Mouse (Mus musculus) ES-E14 (cell line): Measurements from ENCODE around the gene Il15ra.

Experiments
- CHD2 ChIP-seq: IDR thresholded peaks from 2 replicates; pipeline ENCODE4 v1.6.1; 2014; ENCODE audit warnings: mild to moderate bottlenecking, low read depth, low read length, inconsistent platforms
- HCFC1 ChIP-seq: IDR thresholded peaks from 2 replicates; pipeline ENCODE4 v1.6.1; 2012; ENCODE audit warnings: low read length, inconsistent platforms, borderline replicate concordance; ENCODE audit not compliant: insufficient read depth
- MAFK ChIP-seq: IDR thresholded peaks from 2 replicates; pipeline ENCODE4 v1.6.1; 2014; ENCODE audit warnings: mild to moderate bottlenecking, low read depth, low read length, inconsistent platforms; ENCODE audit not compliant: insufficient read depth
- ZNF384 ChIP-seq: IDR thresholded peaks from 2 replicates; pipeline ENCODE4 v1.6.1; 2012; ENCODE audit warnings: low read depth, low read length, inconsistent platforms

DNA sequence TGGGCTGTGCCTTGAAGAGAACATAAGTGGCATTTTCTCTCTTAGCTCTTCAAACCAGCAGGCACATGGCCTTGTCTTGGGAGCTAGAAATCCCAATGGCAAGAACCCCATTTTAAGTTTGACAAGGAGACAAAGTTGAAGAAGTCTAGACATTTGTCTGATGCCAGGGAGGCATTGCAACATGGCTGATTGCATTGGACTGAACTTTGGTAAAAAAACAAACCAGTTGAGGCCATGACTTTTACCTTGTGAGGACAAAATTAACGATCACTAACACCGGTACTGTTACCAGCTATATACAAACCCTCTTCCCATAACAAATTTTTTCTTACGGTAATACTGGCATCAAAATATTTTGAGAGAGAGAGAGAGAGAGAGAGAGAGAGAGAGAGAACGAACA lies 11.7 kb upstream of the Il15ra start:
- TF ChIP-seq HCFC1 (no peak), CHD2 (no peak), MAFK (no peak), ZNF384 (no peak)
